Mouse (Mus musculus) heart, adult 2 months (tissue): Measurements from ENCODE around the gene Zfp683.

Experiments used
- CTCF ChIP-seq: fragments of 200-600 bp; IDR thresholded peaks from 2 replicates; pipeline ENCODE4 v1.8.1; 2022; ENCODE audit warnings: antibody characterized with exemption, mild to moderate bottlenecking, moderate library complexity
- EP300 ChIP-seq: fragments of 200-500 bp; IDR thresholded peaks from 2 replicates; pipeline ENCODE4 v1.6.1; 2011; ENCODE audit warnings: low read depth, low read length, control low read depth; ENCODE audit not compliant: insufficient read depth
- POLR2A ChIP-seq: fragments of 200-500 bp; IDR thresholded peaks from 2 replicates; pipeline ENCODE4 v1.6.1; 2011; ENCODE audit warnings: mild to moderate bottlenecking, low read depth, low read length, control low read depth; ENCODE audit not compliant: insufficient read depth

- TF ChIP-seq CTCF (no peak), POLR2A (no peak), EP300 (no peak)
These were observed 41.9 kb upstream of the Zfp683 start for GRCm38 (mm10) chr4:134011450-134012414.
